Mouse (Mus musculus) small intestine, adult 10 weeks (tissue): Measurements from ENCODE around the gene Lcn6. TPM values are rescaled to one million over a fixed set of nuclear protein-coding genes. Genes with fewer than 3 reads are reported as not detected.

Source experiments
- polyA plus RNA-seq: library from polyadenylated mRNA; stranded (reverse); fragments of 350-450 nt; fragmentation: Illumina TruSeq; extraction: RNeasy Lipid Tissue Mini Kit (QIAGEN cat#74804); gene quantifications from one replicate; pipeline ENCODE4 v1.2.3, GENCODE M21; 2014; ENCODE audit warnings: low replicate concordance

Gene Lcn6
- not detected for polyA plus RNA-seq

DNA sequence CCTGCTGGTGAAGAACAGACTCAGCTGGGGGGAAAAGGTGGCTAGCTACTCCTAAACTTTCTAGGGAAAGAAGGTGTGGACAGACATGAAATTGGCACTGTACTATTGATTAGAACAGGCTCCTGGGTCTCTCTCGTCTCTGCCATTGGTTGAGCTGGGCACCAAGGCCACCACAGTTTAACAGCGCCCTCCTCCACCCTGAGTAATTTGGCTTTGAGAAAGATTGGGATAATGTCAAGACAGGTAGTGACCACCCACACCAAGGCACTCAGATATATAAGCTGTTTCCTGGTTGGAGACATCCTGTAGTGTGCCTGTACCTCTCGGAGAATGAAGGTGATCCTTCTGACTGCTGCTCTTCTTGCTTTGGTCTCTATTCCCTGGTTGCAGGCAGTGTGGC lies at the start of gene Lcn6:
TSS of gene Lcn6 (plus strand) at position 301 of the 400 bp plus-strand sequence.

DNA sequence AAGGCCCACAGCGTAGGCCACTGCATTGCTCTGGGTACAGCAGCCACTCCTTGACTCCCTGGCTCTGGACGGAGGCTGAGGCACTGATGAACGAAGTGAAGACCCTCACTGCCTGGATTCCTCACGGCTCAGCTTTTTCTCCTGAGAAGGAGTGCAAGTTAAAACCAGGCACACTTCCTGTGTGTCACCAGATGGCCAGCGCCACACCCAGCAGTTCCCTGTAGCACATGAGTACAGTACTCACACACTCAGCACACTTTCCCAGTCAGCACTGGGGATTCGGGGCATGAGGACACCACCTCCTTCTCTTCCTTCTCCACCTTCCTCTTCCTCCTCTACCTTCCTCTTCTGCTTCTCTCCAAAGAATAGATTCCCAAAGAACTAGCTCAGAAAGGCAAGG lies 48.8 kb upstream of the Lcn6 start, which contains the start of gene Fcna:
TSS of gene Fcna (minus strand) at position 220 of the 400 bp plus-strand sequence.

DNA sequence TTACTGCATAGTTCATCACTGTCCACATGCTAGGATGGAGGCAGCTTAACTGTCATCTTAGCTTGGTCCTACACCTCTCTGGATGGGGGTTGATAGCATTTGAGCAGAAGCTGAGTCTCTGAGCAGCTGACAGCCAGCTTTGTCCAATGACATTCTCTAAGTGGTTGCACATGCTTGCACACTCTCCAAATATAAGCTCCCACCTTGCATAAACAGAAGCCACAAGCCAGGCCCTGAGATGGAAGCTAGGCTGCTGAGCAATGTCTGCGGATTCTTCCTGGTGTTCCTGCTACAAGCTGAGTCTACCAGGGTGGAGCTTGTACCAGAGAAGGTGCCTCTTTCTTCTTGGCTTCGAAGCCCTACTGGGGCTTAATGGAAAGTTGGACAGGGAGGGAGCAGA lies 23.7 kb upstream of the Lcn6 start, which contains the start of gene Lcn8:
TSS of gene Lcn8 (plus strand) at position 219 of the 400 bp plus-strand sequence.

DNA sequence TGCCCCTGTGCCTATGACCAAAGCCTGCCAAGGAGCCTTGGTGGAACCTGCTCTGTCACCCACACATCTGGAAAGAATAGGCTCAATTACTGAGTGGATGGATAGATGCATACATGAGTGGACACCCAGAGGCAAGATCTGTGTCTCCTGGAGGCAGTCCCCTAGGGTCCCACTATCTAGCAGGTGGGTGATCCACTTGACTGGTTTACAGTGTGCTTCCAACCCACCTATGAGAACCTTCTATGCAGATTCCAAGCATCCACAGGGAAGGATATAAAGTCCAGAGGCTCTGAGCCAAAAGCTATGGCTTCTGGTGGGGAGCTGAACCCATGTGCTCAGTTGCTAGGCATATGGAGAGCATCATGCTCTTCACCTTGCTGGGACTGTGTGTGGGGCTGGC lies 18.9 kb upstream of the Lcn6 start, which contains the start of gene Lcn5:
TSS of gene Lcn5 (plus strand) at position 301 of the 400 bp plus-strand sequence.

GRCm38 (mm10) chr2:25682426-25682825 lies 5.8 kb downstream of the Lcn6 start, which contains the start of gene Lcn10:
Gene Lcn10, plus strand, starts transcription at chr2:25682726.

DNA sequence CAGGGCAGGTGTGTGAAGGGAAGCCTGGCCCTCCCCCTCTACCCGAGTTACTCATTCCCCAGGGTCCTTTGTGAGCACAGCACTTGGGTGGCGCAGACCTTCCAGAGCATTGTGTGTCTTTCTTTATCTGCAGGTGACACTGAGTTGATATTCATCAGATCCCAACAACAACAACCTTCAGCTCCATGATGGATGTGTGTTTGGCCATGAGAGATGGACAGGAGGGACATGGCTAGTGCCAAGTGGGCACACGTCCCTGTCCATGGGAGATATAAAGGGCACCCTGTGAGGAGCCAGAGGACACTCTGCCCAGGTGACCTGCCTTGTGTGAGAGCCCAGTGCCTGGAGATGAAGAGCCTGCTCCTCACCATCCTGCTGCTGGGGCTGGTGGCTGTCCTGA lies 23.2 kb downstream of the Lcn6 start, which contains the start of gene Obp2a:
TSS of gene Obp2a (plus strand) at position 301 of the 400 bp plus-strand sequence.

DNA sequence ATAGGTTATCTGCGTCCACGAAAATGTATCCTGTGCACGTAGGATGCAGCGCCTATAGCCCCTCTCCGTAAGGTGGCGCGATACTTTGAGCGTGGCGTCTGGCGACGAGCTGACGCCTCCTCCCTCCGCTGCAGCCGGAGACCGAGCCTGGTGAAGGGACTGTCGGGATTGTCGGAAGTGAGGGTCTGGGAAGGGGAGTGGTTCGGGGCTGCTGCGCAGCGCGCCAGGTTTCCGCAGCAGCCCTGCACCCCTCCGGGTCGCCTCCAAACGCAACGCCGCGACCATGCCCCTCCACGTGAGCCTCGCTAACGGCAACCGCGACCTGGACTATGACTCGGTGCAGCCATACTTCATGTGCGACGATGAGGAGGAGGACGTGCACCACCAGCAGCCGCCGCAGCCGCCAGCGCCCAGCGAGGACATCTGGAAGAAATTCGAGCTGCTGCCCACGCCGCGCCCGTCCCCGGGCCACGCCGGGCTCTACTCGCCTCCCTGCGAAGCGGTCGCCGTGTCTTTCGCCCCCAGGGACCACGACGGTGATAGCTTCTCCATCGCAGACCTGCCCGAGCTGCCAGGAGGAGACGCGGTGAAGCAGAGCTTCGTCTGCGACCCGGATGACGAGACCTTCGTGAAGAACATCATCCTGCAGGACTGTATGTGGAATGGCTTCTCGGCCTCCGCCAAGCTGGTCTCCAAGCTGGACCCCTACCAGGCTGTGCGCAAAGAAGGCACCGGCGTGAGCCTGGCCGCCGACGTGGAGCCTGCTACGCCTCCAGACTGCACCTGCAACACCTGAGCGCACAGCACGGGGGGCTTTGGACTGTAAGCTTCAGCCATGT lies 30.3 kb downstream of the Lcn6 start, which contains the start of gene Bmyc:
TSS of gene Bmyc (plus strand) at position 97 of the 839 bp plus-strand sequence.

Other genes with a start within 250 kb of the Lcn6 start
- 0.48 TPM for gene Abca2, start 248.1 kb upstream of the Lcn6 start, polyA plus RNA-seq
- not detected for gene Clic3, start 219.9 kb upstream of the Lcn6 start, polyA plus RNA-seq
- 5.1 TPM for gene Paxx, start 215.7 kb upstream of the Lcn6 start, polyA plus RNA-seq
- gene Ptgds, start 206.7 kb upstream of the Lcn6 start, polyA plus RNA-seq = not detected
- not detected for gene Lcn12, start 182.9 kb upstream of the Lcn6 start, polyA plus RNA-seq
- not detected for gene Fbxw5, start 176.0 kb upstream of the Lcn6 start, polyA plus RNA-seq
- not detected for gene C8g, start 175.1 kb upstream of the Lcn6 start, polyA plus RNA-seq
- 0.78 TPM for gene Traf2, start 129.8 kb upstream of the Lcn6 start, polyA plus RNA-seq
- 1.6 TPM for gene Edf1, start 118.9 kb upstream of the Lcn6 start, polyA plus RNA-seq
- gene Mamdc4, start 101.9 kb upstream of the Lcn6 start, polyA plus RNA-seq = not detected
- gene Phpt1, start 101.6 kb upstream of the Lcn6 start, polyA plus RNA-seq = not detected
- not detected for gene Ajm1, start 95.0 kb upstream of the Lcn6 start, polyA plus RNA-seq
- 29.1 TPM for gene Rabl6, start 68.3 kb upstream of the Lcn6 start, polyA plus RNA-seq
- not detected for gene Ccdc183, start 59.1 kb upstream of the Lcn6 start, polyA plus RNA-seq
- 0.85 TPM for gene Tmem141, start 54.8 kb upstream of the Lcn6 start, polyA plus RNA-seq
- not detected for gene Fcna, start 48.8 kb upstream of the Lcn6 start, polyA plus RNA-seq
- gene Lcn8, start 23.7 kb upstream of the Lcn6 start, polyA plus RNA-seq = not detected
- gene Lcn5, start 18.8 kb upstream of the Lcn6 start, polyA plus RNA-seq = not detected
- gene Lcn10, start 5.9 kb downstream of the Lcn6 start, polyA plus RNA-seq = not detected
- gene Obp2a, start 23.3 kb downstream of the Lcn6 start, polyA plus RNA-seq = not detected
- gene Bmyc, start 30.0 kb downstream of the Lcn6 start, polyA plus RNA-seq = 5.2 TPM
- gene Obp2b, start 60.2 kb downstream of the Lcn6 start, polyA plus RNA-seq = not detected
- gene Lcn3, start 88.8 kb downstream of the Lcn6 start, polyA plus RNA-seq = not detected
- not detected for gene Lcn11, start 100.2 kb downstream of the Lcn6 start, polyA plus RNA-seq
- gene Gm13539, start 105.5 kb downstream of the Lcn6 start, polyA plus RNA-seq = not detected
- gene Glt6d1, start 139.1 kb downstream of the Lcn6 start, polyA plus RNA-seq = not detected
- not detected for gene Lcn9, start 146.4 kb downstream of the Lcn6 start, polyA plus RNA-seq
- gene Sohlh1, start 170.5 kb downstream of the Lcn6 start, polyA plus RNA-seq = not detected
- gene Kcnt1, start 186.9 kb downstream of the Lcn6 start, polyA plus RNA-seq = 0.07 TPM